Mouse (Mus musculus) liver, embryonic 18 days (tissue): ENCODE measurements around the gene Fam151a. TPM values are rescaled to one million over a fixed set of nuclear protein-coding genes. Genes with fewer than 3 reads are reported as not detected.

Experiments used
- polyA plus RNA-seq: library from polyadenylated mRNA; depleted of rRNA; stranded (reverse); fragments of >200 nt; gene quantifications from 2 replicates; pipeline ENCODE4 v1.2.3, GENCODE M21; 2012; rRNA removed

The Fam151a gene
- 0.02 TPM in 1 of 2 replicates, not detected in the other for polyA plus RNA-seq

GRCm38 (mm10) chr4:106733636-106734035 lies at the start of gene Fam151a:
Gene Fam151a, plus strand, starts transcription at chr4:106733889.

GRCm38 (mm10) chr4:106730814-106731213 lies 2.9 kb upstream of the Fam151a start, which contains the start of gene Mroh7:
Gene Mroh7, minus strand, starts transcription at chr4:106730925.

Other genes starting within 250 kb of the Fam151a start
- not detected in 2 replicates for gene Bsnd, start 241.6 kb upstream of the Fam151a start, polyA plus RNA-seq
- 118 and 122 TPM in 2 replicates for gene Dhcr24, start 172.9 kb upstream of the Fam151a start, polyA plus RNA-seq
- gene Lexm, start 116.6 kb upstream of the Fam151a start, polyA plus RNA-seq = not detected in 2 replicates
- gene Ttc22, start 111.5 kb upstream of the Fam151a start, polyA plus RNA-seq = 0.01 and 0.13 TPM in 2 replicates
- gene Pars2, start 82.8 kb upstream of the Fam151a start, polyA plus RNA-seq = 4.7 and 5.5 TPM in 2 replicates
- gene Ttc4, start 54.9 kb upstream of the Fam151a start, polyA plus RNA-seq = 32.0 and 36.2 TPM in 2 replicates
- 0.37 and 0.46 TPM in 2 replicates for gene Mroh7, start 3.0 kb upstream of the Fam151a start, polyA plus RNA-seq
- gene Acot11, start 71.1 kb downstream of the Fam151a start, polyA plus RNA-seq = 1.8 and 1.9 TPM in 2 replicates
- gene Ssbp3, start 176.8 kb downstream of the Fam151a start, polyA plus RNA-seq = 22.8 and 26.2 TPM in 2 replicates